Mouse (Mus musculus) embryonic facial prominence, embryonic 12.5 days (tissue): ENCODE measurements around the gene Nipsnap3a. TPM values are rescaled to one million over a fixed set of nuclear protein-coding genes. Genes with fewer than 3 reads are reported as not detected.

Experiments used
- polyA plus RNA-seq: library from polyadenylated mRNA; unstranded; fragments of >200 nt; fragmentation: Nextera tagmentation; extraction: Ambion mirVana; gene quantifications from 2 replicates; pipeline ENCODE4 v1.2.1, GENCODE M21; 2016

Gene Nipsnap3a
- polyA plus RNA-seq, 1 experiment from 2014 or later: not detected

Other genes with a start within 250 kb of the Nipsnap3a start
- not detected in 2 replicates for gene Olfr275, start 174.7 kb upstream of the Nipsnap3a start, polyA plus RNA-seq
- gene Olfr273, start 130.0 kb upstream of the Nipsnap3a start, polyA plus RNA-seq: not detected in 2 replicates
- gene Olfr272, start 70.1 kb upstream of the Nipsnap3a start, polyA plus RNA-seq: not detected in 2 replicates
- not detected in 2 replicates for gene Olfr270, start 24.7 kb upstream of the Nipsnap3a start, polyA plus RNA-seq
- gene Nipsnap3b, start 22.6 kb downstream of the Nipsnap3a start, polyA plus RNA-seq: 69.0 and 72.6 TPM in 2 replicates
- gene Abca1, start 170.6 kb downstream of the Nipsnap3a start, polyA plus RNA-seq: 7.9 and 8.4 TPM in 2 replicates